Mouse (Mus musculus): ENCODE results near the gene Pi4k2a. TPM values are rescaled to one million over a fixed set of nuclear protein-coding genes. Genes with fewer than 3 reads are reported as not detected.

The Pi4k2a gene
- polyA plus RNA-seq, 1 experiment from 2014 or later = 36.5 TPM

DNA sequence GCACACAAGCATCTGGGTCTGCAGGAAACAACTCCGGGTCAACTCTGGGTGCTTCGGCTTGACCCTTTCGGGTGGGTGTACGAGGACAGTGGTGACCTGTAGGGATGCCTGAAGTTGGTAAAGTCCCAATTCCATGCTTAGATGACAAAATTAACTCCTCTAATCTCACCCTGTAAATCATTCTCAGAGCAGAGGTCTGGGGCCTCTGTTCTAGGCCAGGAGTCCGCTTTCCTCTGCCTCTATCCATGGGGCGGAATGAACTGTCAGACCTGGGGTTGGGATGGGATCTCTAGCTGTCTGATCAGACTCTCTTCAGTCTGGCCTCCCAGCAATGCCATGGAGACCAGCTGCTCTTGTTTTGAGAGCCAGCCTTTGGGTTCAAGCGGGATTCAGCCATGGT lies 28.8 kb upstream of the Pi4k2a start:
- Histone ChIP-seq H3K4me2 (no peak overlapping the region), H3K36me3 (no peaks in the 10 kb centered on the region), H3K4me3 (replicated peaks) (no peak overlapping the region), H3K27ac (no peak overlapping the region), H3K4me1 (replicated peaks) (no peaks in the 10 kb centered on the region), H3K9me3 (no peaks in the 10 kb centered on the region), H3K27me3 (no peaks in the 10 kb centered on the region; the same call in 1 of the 2 replicates), H3K9ac (replicated peaks) (no peak overlapping the region)
- 83% methylated on average over 7 of the region's 7 CpGs for WGBS
- no peak for ATAC-seq (ENCODE audit: insufficient number of reproducible peaks, insufficient read depth, low FRiP score, low TSS enrichment, low read depth)

GRCm38 (mm10) chr19:42068441-42069240 lies 21.6 kb upstream of the Pi4k2a start:
- H3K27me3 ChIP-seq = no peaks in the 10 kb centered on the region

DNA sequence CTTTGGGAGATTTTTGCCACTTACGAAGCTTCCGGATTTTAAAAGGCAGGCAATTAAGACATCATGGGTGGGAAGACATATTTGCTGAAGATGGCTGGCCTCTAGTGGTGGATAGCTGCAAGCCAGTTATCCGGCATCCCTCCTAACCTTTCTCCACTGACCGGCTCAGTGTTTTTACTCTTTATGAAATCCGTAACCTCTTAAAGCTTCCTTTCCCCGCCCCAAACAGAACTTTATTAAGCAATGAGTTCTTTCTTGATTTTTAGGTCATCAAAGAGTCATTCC lies 21.1 kb upstream of the Pi4k2a start:
- H3K4me3 ChIP-seq (replicated peaks) = no peak overlapping the region
- H3K36me3 ChIP-seq = peaks cover 3% of the 10 kb centered on the region; the same call in 1 of the 2 replicates
- ATAC-seq (ENCODE audit: insufficient number of reproducible peaks, insufficient read depth, low FRiP score, low TSS enrichment, low read depth) = no peak
- no peak overlapping the region for H3K27ac ChIP-seq
- H3K4me1 ChIP-seq (replicated peaks) = peaks cover 4% of the 10 kb centered on the region
- no peaks in the 10 kb centered on the region for H3K9me3 ChIP-seq
- H3K4me2 ChIP-seq = no peak overlapping the region
- 53% methylated on average over 6 of the region's 6 CpGs for WGBS
- H3K9ac ChIP-seq (replicated peaks) = no peak overlapping the region
- no peaks in the 10 kb centered on the region for H3K27me3 ChIP-seq

More at GRCm38 (mm10) chr19:42068441-42069240, 21.6 kb upstream of the Pi4k2a start:
- Histone ChIP-seq H3K36me3 (no peaks in the 10 kb centered on the region), H3K4me2 (no peak overlapping the region), H3K4me1 (replicated peaks) (no peaks in the 10 kb centered on the region), H3K4me3 (replicated peaks) (no peak overlapping the region), H3K9ac (replicated peaks) (no peak overlapping the region), H3K9me3 (no peaks in the 10 kb centered on the region), H3K27ac (no peak overlapping the region)
- 79% methylated on average over 11 of the region's 11 CpGs for WGBS
- ATAC-seq (ENCODE audit: insufficient number of reproducible peaks, insufficient read depth, low FRiP score, low TSS enrichment, low read depth) = no peak

GRCm38 (mm10) chr19:42071221-42071620 lies 19.0 kb upstream of the Pi4k2a start:
- H3K4me2 ChIP-seq = no peak overlapping the region
- peaks cover 4% of the 10 kb centered on the region for H3K4me1 ChIP-seq (replicated peaks)
- H3K27ac ChIP-seq = no peak overlapping the region
- H3K27me3 ChIP-seq = no peaks in the 10 kb centered on the region
- H3K9ac ChIP-seq (replicated peaks) = no peak overlapping the region
- peaks cover 23% of the 10 kb centered on the region for H3K36me3 ChIP-seq
- H3K9me3 ChIP-seq = no peaks in the 10 kb centered on the region
- no peak overlapping the region for H3K4me3 ChIP-seq (replicated peaks)
- ATAC-seq (ENCODE audit: insufficient number of reproducible peaks, insufficient read depth, low FRiP score, low TSS enrichment, low read depth) = no peak
- whole genome bisulfite sequencing = 72% methylated on average over 7 of the region's 7 CpGs

DNA sequence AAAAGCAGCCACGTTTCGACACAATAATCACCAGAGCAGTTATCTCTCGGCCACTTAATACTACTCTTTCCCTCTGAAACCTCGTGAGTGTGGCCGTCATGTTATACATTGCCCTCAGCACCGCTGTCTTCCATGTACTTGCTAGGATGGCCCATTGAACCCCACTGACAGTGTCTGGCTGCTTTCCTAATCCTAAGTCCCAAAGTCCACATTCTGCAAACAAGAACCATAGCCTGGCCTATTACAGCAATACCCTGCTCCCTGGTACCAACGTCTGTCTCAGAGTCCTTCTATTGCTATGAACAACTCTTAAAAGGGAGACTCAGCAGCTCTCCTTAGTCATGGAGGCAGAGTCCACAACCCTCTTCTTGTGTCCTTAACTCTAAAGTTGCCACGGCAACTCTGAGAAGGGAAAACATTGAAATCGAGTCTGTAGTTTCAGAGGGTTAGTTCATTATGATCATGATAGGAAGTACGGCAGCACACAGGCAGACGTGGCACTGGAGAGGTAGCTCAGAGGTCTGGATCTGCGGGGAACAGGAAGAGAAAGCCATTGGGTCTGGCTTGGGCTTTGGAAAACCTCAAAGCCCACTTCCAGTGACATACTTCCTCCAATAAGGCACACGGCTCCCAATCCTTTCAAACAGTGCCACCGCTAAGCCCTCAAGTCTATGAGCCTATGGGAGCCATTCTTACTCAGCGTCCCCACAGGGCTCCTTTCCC lies 18.2 kb upstream of the Pi4k2a start:
- Histone ChIP-seq H3K9ac (replicated peaks) (no peak overlapping the region), H3K4me1 (replicated peaks) (peaks cover 4% of the 10 kb centered on the region), H3K27me3 (no peaks in the 10 kb centered on the region), H3K27ac (no peak overlapping the region), H3K36me3 (peaks cover 32% of the 10 kb centered on the region), H3K4me3 (replicated peaks) (no peak overlapping the region), H3K4me2 (no peak overlapping the region), H3K9me3 (no peaks in the 10 kb centered on the region)
- WGBS = 85% methylated on average over 15 of the region's 15 CpGs
- no peak for ATAC-seq (ENCODE audit: insufficient number of reproducible peaks, insufficient read depth, low FRiP score, low TSS enrichment, low read depth)

- no peaks in the 10 kb centered on the region for H3K27me3 ChIP-seq
- H3K4me1 ChIP-seq (replicated peaks) = peaks cover 4% of the 10 kb centered on the region
- H3K4me3 ChIP-seq (replicated peaks) = no peak overlapping the region
- peaks cover 39% of the 10 kb centered on the region for H3K36me3 ChIP-seq
- 80% methylated on average over 7 of the region's 7 CpGs for WGBS
- H3K4me2 ChIP-seq = no peak overlapping the region
- no peak overlapping the region for H3K9ac ChIP-seq (replicated peaks)
- ATAC-seq (ENCODE audit: insufficient number of reproducible peaks, insufficient read depth, low FRiP score, low TSS enrichment, low read depth) = no peak
- no peak overlapping the region for H3K27ac ChIP-seq
- H3K9me3 ChIP-seq = no peaks in the 10 kb centered on the region
Observed at GRCm38 (mm10) chr19:42072802-42073201, 17.5 kb upstream of the Pi4k2a start.

GRCm38 (mm10) chr19:42075051-42075450 lies 15.2 kb upstream of the Pi4k2a start:
- WGBS = 86% methylated on average over 2 of the region's 2 CpGs
- Histone ChIP-seq H3K4me2 (no peak overlapping the region), H3K27ac (no peak overlapping the region), H3K4me3 (replicated peaks) (no peak overlapping the region), H3K36me3 (peaks cover 45% of the 10 kb centered on the region), H3K9ac (replicated peaks) (no peak overlapping the region), H3K27me3 (no peaks in the 10 kb centered on the region), H3K9me3 (no peaks in the 10 kb centered on the region), H3K4me1 (replicated peaks) (peaks cover 4% of the 10 kb centered on the region)
- ATAC-seq (ENCODE audit: insufficient number of reproducible peaks, insufficient read depth, low FRiP score, low TSS enrichment, low read depth) = no peak

GRCm38 (mm10) chr19:42075992-42076391 lies 14.3 kb upstream of the Pi4k2a start:
- Histone ChIP-seq H3K9ac (replicated peaks) (no peak overlapping the region), H3K36me3 (peaks cover 45% of the 10 kb centered on the region), H3K27me3 (no peaks in the 10 kb centered on the region), H3K4me1 (replicated peaks) (peaks cover 4% of the 10 kb centered on the region), H3K4me2 (no peak overlapping the region), H3K27ac (no peak overlapping the region), H3K9me3 (no peaks in the 10 kb centered on the region), H3K4me3 (replicated peaks) (no peak overlapping the region)
- no peak for ATAC-seq (ENCODE audit: insufficient number of reproducible peaks, insufficient read depth, low FRiP score, low TSS enrichment, low read depth)
- WGBS = 89% methylated on average over 16 of the region's 16 CpGs

DNA sequence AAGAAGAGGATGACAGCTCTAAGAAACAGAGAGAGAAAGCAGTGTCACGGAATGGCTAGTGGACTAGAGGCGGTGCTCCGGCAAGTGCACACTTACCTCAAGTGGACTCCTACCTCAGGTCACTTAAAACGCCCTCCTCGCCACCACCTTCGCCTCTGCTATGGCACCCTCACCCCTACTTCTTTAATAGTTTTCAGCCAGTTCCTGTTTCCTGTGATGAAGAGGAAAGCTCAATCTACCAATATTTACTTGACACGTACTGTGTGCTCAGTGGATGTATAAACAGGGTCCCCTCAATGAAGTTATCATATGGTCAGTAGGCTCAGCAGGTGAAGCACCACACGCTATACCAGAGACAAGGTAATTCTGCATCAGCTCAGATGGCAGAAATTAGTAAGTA lies 11.7 kb upstream of the Pi4k2a start:
- Histone ChIP-seq H3K27ac (no peak overlapping the region), H3K9me3 (no peaks in the 10 kb centered on the region), H3K4me3 (replicated peaks) (no peak overlapping the region), H3K36me3 (peaks cover 45% of the 10 kb centered on the region), H3K9ac (replicated peaks) (no peak overlapping the region), H3K27me3 (no peaks in the 10 kb centered on the region), H3K4me1 (replicated peaks) (peaks cover 4% of the 10 kb centered on the region), H3K4me2 (no peak overlapping the region)
- 92% methylated on average over 8 of the region's 8 CpGs for WGBS
- ATAC-seq (ENCODE audit: insufficient number of reproducible peaks, insufficient read depth, low FRiP score, low TSS enrichment, low read depth) = no peak

GRCm38 (mm10) chr19:42079006-42079405 lies 11.3 kb upstream of the Pi4k2a start:
- Histone ChIP-seq H3K9ac (replicated peaks) (no peak overlapping the region), H3K9me3 (no peaks in the 10 kb centered on the region), H3K27ac (no peak overlapping the region), H3K27me3 (no peaks in the 10 kb centered on the region), H3K4me1 (replicated peaks) (peaks cover 2% of the 10 kb centered on the region), H3K4me2 (no peak overlapping the region), H3K36me3 (peaks cover 44% of the 10 kb centered on the region), H3K4me3 (replicated peaks) (no peak overlapping the region)
- WGBS = 94% methylated on average over 12 of the region's 12 CpGs
- no peak for ATAC-seq (ENCODE audit: insufficient number of reproducible peaks, insufficient read depth, low FRiP score, low TSS enrichment, low read depth)

GRCm38 (mm10) chr19:42079950-42080349 lies 10.3 kb upstream of the Pi4k2a start:
- no peak overlapping the region for H3K27ac ChIP-seq
- H3K9me3 ChIP-seq = no peaks in the 10 kb centered on the region
- no peak overlapping the region for H3K4me3 ChIP-seq (replicated peaks)
- no peak overlapping the region for H3K9ac ChIP-seq (replicated peaks)
- H3K36me3 ChIP-seq = peaks cover 34% of the 10 kb centered on the region
- ATAC-seq (ENCODE audit: insufficient number of reproducible peaks, insufficient read depth, low FRiP score, low TSS enrichment, low read depth) = no peak
- no peak overlapping the region for H3K4me2 ChIP-seq
- 79% methylated on average over 5 of the region's 5 CpGs for WGBS
- no peaks in the 10 kb centered on the region for H3K27me3 ChIP-seq
- H3K4me1 ChIP-seq (replicated peaks) = no peaks in the 10 kb centered on the region
